Mouse (Mus musculus) midbrain, embryonic 16.5 days (tissue): ENCODE data around the gene Fhdc1. TPM values are rescaled to one million over a fixed set of nuclear protein-coding genes. Genes with fewer than 3 reads are reported as not detected.

Experiments used
- ATAC-seq: fragments of 200-750 bp; cut with Nextera tagmentation; 2 replicates; pipeline ENCODE4 v1.8.0; 2017; ENCODE audit warnings: moderate TSS enrichment
- H3K27ac ChIP-seq: fragments of 300-500 bp; sonication (generic); 2 replicates; pipeline ENCODE4 v1.5.1; 2014; ENCODE audit warnings: mild to moderate bottlenecking, low read length, mixed read lengths
- H3K27me3 ChIP-seq: fragments of 300-500 bp; sonication (generic); 2 replicates; pipeline ENCODE4 v1.6.1; 2014; ENCODE audit warnings: low read depth, low read length, mixed read lengths; ENCODE audit not compliant: control insufficient read depth, insufficient read depth
- H3K36me3 ChIP-seq: fragments of 300-500 bp; sonication (generic); 2 replicates; pipeline ENCODE4 v1.6.1; 2014; ENCODE audit warnings: mild to moderate bottlenecking, low read length, moderate library complexity, mixed read lengths; ENCODE audit not compliant: control insufficient read depth, insufficient read depth
- H3K4me1 ChIP-seq: fragments of 300-500 bp; sonication (generic); 2 replicates; pipeline ENCODE4 v1.6.1; 2014; ENCODE audit warnings: mild to moderate bottlenecking, low read length, mixed read lengths; ENCODE audit not compliant: control insufficient read depth, insufficient read depth
- H3K4me2 ChIP-seq: fragments of 300-500 bp; sonication (generic); 2 replicates; pipeline ENCODE4 v1.6.1; 2014; ENCODE audit warnings: mild to moderate bottlenecking, low read length, mixed read lengths
- H3K4me3 ChIP-seq: fragments of 300-500 bp; sonication (generic); 2 replicates; pipeline ENCODE4 v1.5.1; 2014; ENCODE audit warnings: low read depth, mild to moderate bottlenecking, low read length, moderate library complexity, mixed read lengths
- H3K9ac ChIP-seq: fragments of 300-500 bp; sonication (generic); 2 replicates; pipeline ENCODE4 v1.6.1; 2014; ENCODE audit warnings: low read depth, low read length, mixed read lengths
- H3K9me3 ChIP-seq: fragments of 300-500 bp; sonication (generic); replicated peaks from 2 replicates; pipeline ENCODE4 v1.6.1; 2014; ENCODE audit warnings: mild to moderate bottlenecking, low read length, mixed read lengths; ENCODE audit not compliant: control insufficient read depth, poor library complexity, severe bottlenecking
- WGBS: fragments of 180-500 bp; shearing (Covaris S2); extraction: QIAGEN DNeasy Blood & Tissue Kit; methylation state at CpG from one replicate; pipeline ENCODE4 v1.1.7; 2014; 5-methylcytosine and 5-hydroxymethylcytosine counted together
- polyA plus RNA-seq: library from polyadenylated mRNA; unstranded; fragments of >200 nt; fragmentation: Nextera tagmentation; extraction: Ambion mirVana; gene quantifications from 2 replicates; pipeline ENCODE4 v1.2.1, GENCODE M21; 2015

Gene Fhdc1
- polyA plus RNA-seq, 1 experiment from 2014 or later = 3.5 TPM

- Histone ChIP-seq H3K36me3 (no peaks in the 10 kb centered on the region), H3K9ac (no peak overlapping the region), H3K27ac (no peak overlapping the region), H3K4me2 (no peak overlapping the region), H3K9me3 (no peaks in the 10 kb centered on the region), H3K4me1 (no peaks in the 10 kb centered on the region), H3K27me3 (no peaks in the 10 kb centered on the region), H3K4me3 (no peak overlapping the region)
- no peak for ATAC-seq
- 26% methylated on average over 9 of the region's 9 CpGs for WGBS
Measured at GRCm38 (mm10) chr3:84445838-84446237, 34.4 kb downstream of the Fhdc1 start.

- 75% methylated on average over 4 of the region's 4 CpGs for WGBS
- Histone ChIP-seq H3K27me3 (no peaks in the 10 kb centered on the region), H3K9ac (no peak overlapping the region), H3K36me3 (no peaks in the 10 kb centered on the region), H3K9me3 (no peaks in the 10 kb centered on the region), H3K4me1 (no peaks in the 10 kb centered on the region), H3K4me3 (no peak overlapping the region), H3K27ac (no peak overlapping the region), H3K4me2 (no peak overlapping the region)
- ATAC-seq = no peak
Measured at GRCm38 (mm10) chr3:84442890-84443289, 37.3 kb downstream of the Fhdc1 start.

DNA sequence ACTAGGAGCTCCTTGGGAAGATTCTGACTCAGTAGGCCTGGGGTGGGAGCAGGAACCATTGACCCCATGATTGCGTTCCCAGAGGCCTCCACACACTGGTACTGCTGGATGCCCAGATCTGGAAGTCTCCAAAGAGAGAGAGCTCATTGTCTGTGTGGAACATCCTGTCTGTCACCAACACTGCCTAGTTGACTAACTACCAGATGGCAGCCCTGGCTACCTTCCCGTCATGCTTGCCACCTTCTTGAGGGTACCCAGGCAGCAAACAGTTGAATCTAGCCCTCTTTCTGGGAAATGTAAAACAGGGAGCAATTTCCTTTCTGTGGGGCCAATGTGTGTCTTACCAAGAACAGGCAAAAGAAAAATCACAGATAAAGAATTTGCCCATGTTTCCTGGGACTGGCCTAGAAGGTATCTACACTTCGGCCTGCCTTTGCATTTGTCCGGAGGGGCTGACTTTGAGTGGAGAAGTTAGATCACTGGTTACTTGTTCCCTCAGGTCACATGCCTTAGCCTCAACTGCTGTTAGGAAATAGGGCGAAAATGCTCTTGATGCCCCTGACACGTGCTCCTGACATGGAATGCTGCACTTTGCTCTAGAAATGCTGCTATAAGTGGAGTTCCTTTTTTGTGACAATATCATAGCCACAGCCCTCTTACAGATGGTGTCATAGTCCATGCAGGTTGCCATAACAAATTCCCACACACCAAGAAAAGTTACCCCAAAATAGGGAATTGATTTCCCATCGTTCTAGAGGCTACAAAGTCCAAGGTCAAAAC is 40.6 kb downstream of the Fhdc1 start:
- Histone ChIP-seq H3K27ac (no peak overlapping the region), H3K27me3 (no peaks in the 10 kb centered on the region), H3K36me3 (no peaks in the 10 kb centered on the region), H3K9me3 (no peaks in the 10 kb centered on the region), H3K4me3 (no peak overlapping the region), H3K4me2 (no peak overlapping the region), H3K9ac (no peak overlapping the region), H3K4me1 (peaks cover 14% of the 10 kb centered on the region)
- no peak for ATAC-seq
- WGBS = 96% methylated on average over 7 of the region's 7 CpGs

GRCm38 (mm10) chr3:84438840-84439239 is 41.4 kb downstream of the Fhdc1 start:
- 82% methylated on average over 7 of the region's 7 CpGs for WGBS
- Histone ChIP-seq H3K4me1 (peaks cover 14% of the 10 kb centered on the region), H3K9ac (no peak overlapping the region), H3K27me3 (no peaks in the 10 kb centered on the region), H3K36me3 (no peaks in the 10 kb centered on the region), H3K27ac (no peak overlapping the region), H3K4me2 (no peak overlapping the region), H3K4me3 (no peak overlapping the region), H3K9me3 (no peaks in the 10 kb centered on the region)
- no peak for ATAC-seq

DNA sequence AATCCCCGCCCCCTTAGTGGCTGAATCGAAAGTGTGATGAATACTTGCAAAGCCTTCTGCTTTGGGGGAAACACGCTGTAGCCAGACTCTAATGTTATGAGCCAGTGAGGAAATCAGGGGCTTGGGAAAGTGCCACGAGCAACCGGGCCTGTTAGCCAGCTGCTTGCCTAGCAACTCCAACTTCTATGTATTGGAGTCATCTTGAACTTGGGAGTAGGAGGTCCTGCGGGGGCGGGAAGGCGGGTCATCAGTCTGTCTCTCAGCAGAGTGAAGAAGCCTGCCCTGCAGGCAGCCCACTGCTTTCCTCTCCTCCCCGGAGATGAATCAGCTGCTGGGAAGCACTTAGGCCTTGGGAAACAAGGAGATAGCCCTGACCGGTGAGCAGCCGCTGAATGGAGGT is 42.1 kb downstream of the Fhdc1 start:
- ATAC-seq = no peak
- H3K36me3 ChIP-seq = no peaks in the 10 kb centered on the region

GRCm38 (mm10) chr3:84436947-84437346 is 43.3 kb downstream of the Fhdc1 start:
- WGBS = 97% methylated on average over 7 of the region's 7 CpGs
- ATAC-seq = no peak
- H3K27me3 ChIP-seq = no peaks in the 10 kb centered on the region

More for the DNA sequence above, 42.1 kb downstream of the Fhdc1 start:
- WGBS = 79% methylated on average over 11 of the region's 11 CpGs
- H3K9me3 ChIP-seq = no peaks in the 10 kb centered on the region
- no peak overlapping the region for H3K27ac ChIP-seq
- H3K4me2 ChIP-seq = no peak overlapping the region
- H3K9ac ChIP-seq = no peak overlapping the region
- no peak overlapping the region for H3K4me3 ChIP-seq
- no peaks in the 10 kb centered on the region for H3K27me3 ChIP-seq
- peaks cover 14% of the 10 kb centered on the region for H3K4me1 ChIP-seq

GRCm38 (mm10) chr3:84435288-84436043 is 44.8 kb downstream of the Fhdc1 start:
- Histone ChIP-seq H3K4me1 (peaks cover 14% of the 10 kb centered on the region), H3K27ac (0 out of 2 replicates have a peak overlapping the region, but pooled peaks have one; percentile 24), H3K9ac (no peak overlapping the region), H3K9me3 (no peaks in the 10 kb centered on the region), H3K36me3 (no peaks in the 10 kb centered on the region), H3K4me3 (no peak overlapping the region), H3K4me2 (no peak overlapping the region), H3K27me3 (no peaks in the 10 kb centered on the region)
- peak; percentile 54; the same call in 1 of the 2 replicates for ATAC-seq
- 23% methylated on average over 11 of the region's 11 CpGs for WGBS

More at GRCm38 (mm10) chr3:84436947-84437346, 43.3 kb downstream of the Fhdc1 start:
- Histone ChIP-seq H3K36me3 (no peaks in the 10 kb centered on the region), H3K4me1 (peaks cover 14% of the 10 kb centered on the region), H3K9ac (no peak overlapping the region), H3K4me2 (no peak overlapping the region), H3K27ac (no peak overlapping the region), H3K9me3 (no peaks in the 10 kb centered on the region), H3K4me3 (no peak overlapping the region)

GRCm38 (mm10) chr3:84432797-84433445 is 47.3 kb downstream of the Fhdc1 start:
- ATAC-seq = no peak
- WGBS = 47% methylated on average over 10 of the region's 10 CpGs
- Histone ChIP-seq H3K4me3 (no peak overlapping the region), H3K4me1 (peaks cover 14% of the 10 kb centered on the region), H3K27me3 (no peaks in the 10 kb centered on the region), H3K4me2 (no peak overlapping the region), H3K27ac (no peak overlapping the region), H3K36me3 (no peaks in the 10 kb centered on the region), H3K9me3 (no peaks in the 10 kb centered on the region), H3K9ac (no peak overlapping the region)
